Mouse (Mus musculus): ENCODE measurements around the gene Dnmt3c. TPM values are rescaled to one million over a fixed set of nuclear protein-coding genes. Genes with fewer than 3 reads are reported as not detected.
A peak's percentile ranks its signal among the peaks of the same experiment; 100 is the strongest.
"Not testable (repeated sequence)": the region's sequence is repeated elsewhere in the genome, so short reads cannot be mapped to it uniquely, and the experiment has no call there.

Dnmt3c gene
- polyA plus RNA-seq, 1 experiment from 2014 or later: not detected

GRCm38 (mm10) chr2:153670111-153670510, 26.3 kb upstream of the Dnmt3c start:
- Histone ChIP-seq H3K9ac (ENCODE audit: low read depth, low read length) (no peak overlapping the region), H3K36me3 (ENCODE audit: control insufficient read depth, insufficient read depth, low read length) (0 out of 2 replicates have a peak, but pooled peaks cover 3% of the 10 kb centered on the region), H3K27me3 (replicated peaks; ENCODE audit: control insufficient read depth, insufficient read depth, low read length) (no peaks in the 10 kb centered on the region), H3K27ac (ENCODE audit: low read length) (no peak overlapping the region), H3K4me2 (ENCODE audit: low read depth, low read length) (no peak overlapping the region), H3K4me3 (ENCODE audit: low read length) (no peak overlapping the region), H3K4me1 (ENCODE audit: control insufficient read depth, insufficient read depth, low read length) (no peaks in the 10 kb centered on the region), H3K9me3 (ENCODE audit: control insufficient read depth, low read length) (no peaks in the 10 kb centered on the region)
- no peak for ATAC-seq
- 69% methylated on average over 5 of the region's 5 CpGs for WGBS

DNA sequence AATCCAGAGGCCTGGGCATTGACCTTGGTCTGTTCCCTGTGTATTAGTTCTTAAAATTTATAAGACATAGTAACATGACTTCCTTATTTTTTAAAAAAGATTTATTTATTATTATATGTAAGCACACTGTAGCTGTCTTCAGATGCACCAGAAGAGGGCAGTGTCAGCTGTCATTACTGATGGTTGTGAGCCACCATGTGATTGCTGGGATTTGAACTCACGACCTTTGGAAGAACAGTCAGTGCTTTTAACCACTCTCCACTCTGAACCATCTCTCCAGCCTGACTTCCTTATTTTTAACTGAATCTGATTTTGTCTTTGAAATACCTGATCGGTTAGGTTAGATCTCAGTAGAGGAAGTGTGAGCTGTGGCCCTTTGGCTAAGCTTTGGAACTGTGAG, 23.8 kb upstream of the Dnmt3c start:
- no peaks in the 10 kb centered on the region for H3K9me3 ChIP-seq (ENCODE audit: control insufficient read depth, low read length)
- no peaks in the 10 kb centered on the region for H3K27me3 ChIP-seq (replicated peaks; ENCODE audit: control insufficient read depth, insufficient read depth, low read length)
- no peaks in the 10 kb centered on the region for H3K4me1 ChIP-seq (ENCODE audit: control insufficient read depth, insufficient read depth, low read length)
- no peak overlapping the region for H3K4me2 ChIP-seq (ENCODE audit: low read depth, low read length)
- no peak overlapping the region for H3K4me3 ChIP-seq (ENCODE audit: low read length)
- no peak overlapping the region for H3K9ac ChIP-seq (ENCODE audit: low read depth, low read length)
- H3K27ac ChIP-seq (ENCODE audit: low read length): no peak overlapping the region
- H3K36me3 ChIP-seq (ENCODE audit: control insufficient read depth, insufficient read depth, low read length): 0 out of 2 replicates have a peak, but pooled peaks cover 4% of the 10 kb centered on the region
- ATAC-seq: no peak
- WGBS: 93% methylated on average over 2 of the region's 2 CpGs

DNA sequence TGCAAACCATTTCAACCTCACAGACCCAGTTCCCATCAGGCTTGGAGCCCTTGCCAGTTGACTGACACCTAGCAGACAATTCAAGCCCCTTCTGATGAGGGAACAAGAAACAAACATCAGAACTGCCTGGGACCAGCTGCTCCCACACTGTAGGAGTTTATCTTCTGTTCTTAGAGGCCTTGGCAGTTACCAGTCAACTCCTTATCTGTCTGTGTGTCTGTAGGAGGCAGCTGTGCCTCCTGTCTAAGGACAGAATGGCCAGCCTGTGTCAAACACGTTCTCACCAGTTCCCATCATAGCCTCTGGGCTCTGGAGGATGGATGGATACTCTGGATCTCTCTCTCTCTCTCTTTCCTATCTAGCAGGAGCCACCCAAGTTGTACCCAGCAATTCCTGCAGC, 21.1 kb upstream of the Dnmt3c start:
- not testable (repeated sequence) for H3K27ac ChIP-seq (ENCODE audit: low read length); H3K27me3 ChIP-seq (replicated peaks; ENCODE audit: control insufficient read depth, insufficient read depth, low read length); ATAC-seq; H3K9ac ChIP-seq (ENCODE audit: low read depth, low read length); H3K9me3 ChIP-seq (ENCODE audit: control insufficient read depth, low read length); H3K4me2 ChIP-seq (ENCODE audit: low read depth, low read length); H3K4me1 ChIP-seq (ENCODE audit: control insufficient read depth, insufficient read depth, low read length); H3K4me3 ChIP-seq (ENCODE audit: low read length); H3K36me3 ChIP-seq (ENCODE audit: control insufficient read depth, insufficient read depth, low read length)
- 85% methylated on average over 1 of the region's 1 CpGs for WGBS

DNA sequence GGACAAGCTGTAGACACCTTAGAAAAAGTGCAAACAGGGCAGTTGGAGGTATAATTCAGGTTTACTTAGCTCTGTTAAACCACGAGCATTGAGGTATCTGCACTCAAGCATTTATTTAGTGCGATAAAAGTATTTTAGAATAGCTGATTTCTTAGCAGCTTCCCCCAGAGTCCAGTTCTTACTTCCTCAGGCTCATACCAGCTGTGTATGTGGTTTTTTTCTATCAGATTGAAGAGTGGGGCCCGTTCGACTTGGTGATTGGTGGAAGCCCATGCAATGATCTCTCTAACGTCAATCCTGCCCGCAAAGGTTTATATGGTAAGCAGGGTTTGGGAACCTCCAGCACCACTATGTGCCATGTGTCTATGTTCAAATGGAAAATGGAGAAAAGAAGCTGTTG, 19.5 kb upstream of the Dnmt3c start:
- no peak for ATAC-seq
- Histone ChIP-seq H3K9me3 (ENCODE audit: control insufficient read depth, low read length) (no peaks in the 10 kb centered on the region), H3K4me1 (ENCODE audit: control insufficient read depth, insufficient read depth, low read length) (no peaks in the 10 kb centered on the region), H3K27me3 (replicated peaks; ENCODE audit: control insufficient read depth, insufficient read depth, low read length) (no peaks in the 10 kb centered on the region), H3K4me2 (ENCODE audit: low read depth, low read length) (no peak overlapping the region), H3K4me3 (ENCODE audit: low read length) (no peak overlapping the region), H3K36me3 (ENCODE audit: control insufficient read depth, insufficient read depth, low read length) (0 out of 2 replicates have a peak, but pooled peaks cover 8% of the 10 kb centered on the region), H3K9ac (ENCODE audit: low read depth, low read length) (no peak overlapping the region), H3K27ac (ENCODE audit: low read length) (no peak overlapping the region)
- 91% methylated on average over 6 of the region's 6 CpGs for WGBS

- ATAC-seq: 0 out of 2 replicates have a peak, but pooled peaks have one; percentile 50
- H3K4me2 ChIP-seq (ENCODE audit: low read depth, low read length): no peak overlapping the region
- no peak overlapping the region for H3K27ac ChIP-seq (ENCODE audit: low read length)
- H3K9ac ChIP-seq (ENCODE audit: low read depth, low read length): no peak overlapping the region
- no peaks in the 10 kb centered on the region for H3K27me3 ChIP-seq (replicated peaks; ENCODE audit: control insufficient read depth, insufficient read depth, low read length)
- no peak overlapping the region for H3K4me3 ChIP-seq (ENCODE audit: low read length)
- WGBS: 77% methylated on average over 7 of the region's 7 CpGs
- 0 out of 2 replicates have a peak, but pooled peaks cover 8% of the 10 kb centered on the region for H3K36me3 ChIP-seq (ENCODE audit: control insufficient read depth, insufficient read depth, low read length)
- no peaks in the 10 kb centered on the region for H3K4me1 ChIP-seq (ENCODE audit: control insufficient read depth, insufficient read depth, low read length)
- H3K9me3 ChIP-seq (ENCODE audit: control insufficient read depth, low read length): no peaks in the 10 kb centered on the region
These were observed 18.9 kb upstream of the Dnmt3c start for GRCm38 (mm10) chr2:153677550-153677949.

DNA sequence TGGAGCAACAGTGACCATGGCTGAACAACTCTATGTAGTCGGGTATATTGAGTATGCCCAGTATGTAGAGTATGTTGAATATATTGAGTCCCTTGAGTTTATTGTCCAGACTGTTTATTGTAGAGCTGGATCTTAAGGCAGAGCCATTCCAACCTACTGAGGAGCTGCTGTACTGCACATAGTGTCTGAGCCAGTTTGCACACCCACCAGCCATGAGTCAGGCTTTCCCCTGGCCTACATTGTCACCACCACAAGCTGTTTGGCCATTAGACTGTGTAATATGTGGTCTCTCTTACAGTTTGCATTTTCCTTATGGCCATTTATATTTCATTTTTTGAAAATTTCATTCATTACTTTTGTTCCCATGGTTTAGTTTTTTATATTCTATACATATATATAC, 16.5 kb upstream of the Dnmt3c start:
- H3K9me3 ChIP-seq (ENCODE audit: control insufficient read depth, low read length): no peaks in the 10 kb centered on the region
- no peak for ATAC-seq
- H3K4me2 ChIP-seq (ENCODE audit: low read depth, low read length): no peak overlapping the region
- no peaks in the 10 kb centered on the region for H3K27me3 ChIP-seq (replicated peaks; ENCODE audit: control insufficient read depth, insufficient read depth, low read length)
- H3K9ac ChIP-seq (ENCODE audit: low read depth, low read length): no peak overlapping the region
- 0 out of 2 replicates have a peak, but pooled peaks cover 5% of the 10 kb centered on the region for H3K36me3 ChIP-seq (ENCODE audit: control insufficient read depth, insufficient read depth, low read length)
- H3K4me1 ChIP-seq (ENCODE audit: control insufficient read depth, insufficient read depth, low read length): no peaks in the 10 kb centered on the region
- no peak overlapping the region for H3K27ac ChIP-seq (ENCODE audit: low read length)
- 89% methylated on average over 1 of the region's 1 CpGs for WGBS
- H3K4me3 ChIP-seq (ENCODE audit: low read length): no peak overlapping the region

DNA sequence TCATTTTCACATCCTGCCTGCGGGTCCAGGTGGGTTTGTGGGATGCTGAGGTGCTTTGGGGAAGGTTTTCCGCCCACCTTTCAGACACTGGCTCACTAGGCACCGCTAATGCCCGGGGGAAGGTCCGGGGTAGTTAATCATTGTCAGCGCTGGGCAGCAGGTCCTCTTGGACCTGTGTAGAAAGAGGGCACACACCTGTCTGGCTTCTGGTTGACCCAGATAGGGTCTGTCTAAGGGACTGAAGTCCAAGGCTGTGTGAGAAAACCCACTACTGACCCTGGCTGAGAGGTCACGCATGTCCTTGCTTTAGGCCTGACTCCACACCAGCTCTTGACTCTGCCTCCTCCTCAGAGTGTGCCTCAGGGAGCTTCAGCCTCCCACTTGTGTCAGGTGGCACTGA, 3.0 kb upstream of the Dnmt3c start:
- not testable (repeated sequence) for H3K27ac ChIP-seq (ENCODE audit: low read length); H3K4me1 ChIP-seq (ENCODE audit: control insufficient read depth, insufficient read depth, low read length); H3K9ac ChIP-seq (ENCODE audit: low read depth, low read length); H3K36me3 ChIP-seq (ENCODE audit: control insufficient read depth, insufficient read depth, low read length); H3K4me2 ChIP-seq (ENCODE audit: low read depth, low read length); H3K27me3 ChIP-seq (replicated peaks; ENCODE audit: control insufficient read depth, insufficient read depth, low read length); H3K9me3 ChIP-seq (ENCODE audit: control insufficient read depth, low read length); H3K4me3 ChIP-seq (ENCODE audit: low read length)
- 59% methylated on average over 6 of the region's 7 CpGs for WGBS
- 0 out of 2 replicates have a peak, but pooled peaks have one; percentile 21 for ATAC-seq

GRCm38 (mm10) chr2:153694462-153695085, 1.9 kb upstream of the Dnmt3c start:
- Histone ChIP-seq H3K4me3 (ENCODE audit: low read length) (no peak overlapping the region), H3K27me3 (replicated peaks; ENCODE audit: control insufficient read depth, insufficient read depth, low read length) (no peaks in the 10 kb centered on the region), H3K9me3 (ENCODE audit: control insufficient read depth, low read length) (no peaks in the 10 kb centered on the region), H3K27ac (ENCODE audit: low read length) (no peak overlapping the region), H3K4me2 (ENCODE audit: low read depth, low read length) (no peak overlapping the region), H3K36me3 (ENCODE audit: control insufficient read depth, insufficient read depth, low read length) (no peaks in the 10 kb centered on the region), H3K9ac (ENCODE audit: low read depth, low read length) (no peak overlapping the region), H3K4me1 (ENCODE audit: control insufficient read depth, insufficient read depth, low read length) (no peaks in the 10 kb centered on the region)
- no peak for ATAC-seq
- 67% methylated on average over 19 of the region's 19 CpGs for WGBS

- 44% methylated on average over 6 of the region's 6 CpGs for WGBS
- Histone ChIP-seq H3K27ac (ENCODE audit: low read length) (no peak overlapping the region), H3K27me3 (replicated peaks; ENCODE audit: control insufficient read depth, insufficient read depth, low read length) (no peaks in the 10 kb centered on the region), H3K4me1 (ENCODE audit: control insufficient read depth, insufficient read depth, low read length) (no peaks in the 10 kb centered on the region), H3K4me2 (ENCODE audit: low read depth, low read length) (no peak overlapping the region), H3K36me3 (ENCODE audit: control insufficient read depth, insufficient read depth, low read length) (no peaks in the 10 kb centered on the region), H3K4me3 (ENCODE audit: low read length) (no peak overlapping the region), H3K9ac (ENCODE audit: low read depth, low read length) (no peak overlapping the region), H3K9me3 (ENCODE audit: control insufficient read depth, low read length) (no peaks in the 10 kb centered on the region)
- no peak for ATAC-seq
These were observed 6.9 kb downstream of the Dnmt3c start for GRCm38 (mm10) chr2:153703389-153703788.
